Mouse (Mus musculus) heart, adult 2 months (tissue): ENCODE results near the gene Alox12. TPM values are rescaled to one million over a fixed set of nuclear protein-coding genes. Genes with fewer than 3 reads are reported as not detected.

Experiments
- DNase-seq, 2 experiments: peaks; one replicate each; pipeline ENCODE4 v3.0.0; 2021
- H3K27ac ChIP-seq: fragments of 200-600 bp; 2 replicates; pipeline ENCODE4 v1.8.1; 2022
- H3K27me3 ChIP-seq: fragments of 200-500 bp; 2 replicates; pipeline ENCODE4 v1.6.1; 2012; ENCODE audit warnings: mild to moderate bottlenecking, low read length, inconsistent platforms, mixed read lengths; ENCODE audit not compliant: control insufficient read depth, insufficient read depth
- H3K36me3 ChIP-seq: fragments of 200-500 bp; 2 replicates; pipeline ENCODE4 v1.6.1; 2012; ENCODE audit warnings: low read length, inconsistent platforms; ENCODE audit not compliant: control insufficient read depth, insufficient read depth
- H3K4me1 ChIP-seq: fragments of 200-500 bp; 2 replicates; pipeline ENCODE4 v1.6.1; 2011; ENCODE audit warnings: low read length; ENCODE audit not compliant: control insufficient read depth, insufficient read depth
- H3K4me3 ChIP-seq: fragments of 200-600 bp; 2 replicates; pipeline ENCODE4 v1.8.1; 2022
- H3K79me2 ChIP-seq: fragments of 200-500 bp; replicated peaks from 2 replicates; pipeline ENCODE4 v1.6.1; 2012; ENCODE audit warnings: mild to moderate bottlenecking, inconsistent platforms, low read length, moderate library complexity, mixed read lengths; ENCODE audit not compliant: control insufficient read depth, insufficient read depth
- H3K9ac ChIP-seq: fragments of 200-500 bp; 2 replicates; pipeline ENCODE4 v1.6.1; 2012; ENCODE audit warnings: low read depth, mild to moderate bottlenecking, control low read depth, inconsistent platforms, low read length, mixed read lengths
- CTCF ChIP-seq: fragments of 200-600 bp; IDR thresholded peaks from 2 replicates; pipeline ENCODE4 v1.8.1; 2022; ENCODE audit warnings: antibody characterized with exemption, mild to moderate bottlenecking, moderate library complexity
- EP300 ChIP-seq: fragments of 200-500 bp; IDR thresholded peaks from 2 replicates; pipeline ENCODE4 v1.6.1; 2011; ENCODE audit warnings: low read depth, low read length, control low read depth; ENCODE audit not compliant: insufficient read depth
- POLR2A ChIP-seq: fragments of 200-500 bp; IDR thresholded peaks from 2 replicates; pipeline ENCODE4 v1.6.1; 2011; ENCODE audit warnings: mild to moderate bottlenecking, low read depth, low read length, control low read depth; ENCODE audit not compliant: insufficient read depth
- WGBS: fragments of 180-500 bp; shearing (Covaris S2); methylation state at CpG from one replicate; pipeline ENCODE4 v1.1.7; 2018; 5-methylcytosine and 5-hydroxymethylcytosine counted together
- intact Hi-C: fragments of 180-260 bp; cut with DNase I; formaldehyde crosslinking; loops from one replicate; pipeline ENCODE4 v1.15.1; 2025
- microRNA-seq, 2 experiments: library from miRNA; unstranded; fragments of <30 nt; microRNA quantifications; one replicate each; pipeline ENCODE4 v1.2.0; 2021
- polyA plus RNA-seq: library from polyadenylated mRNA; depleted of rRNA; stranded (reverse); fragments of >200 nt; gene quantifications from 2 replicates; pipeline ENCODE4 v1.2.3, GENCODE M21; 2012; rRNA removed
- total RNA-seq, 2 experiments: library from RNA; stranded (reverse); gene quantifications; 2 replicates each; pipeline ENCODE4 v1.2.3; 2021

Gene Alox12
- total and polyA plus RNA-seq, 3 experiments, result 2.8 to 6.2 (median 6.0) TPM

GRCm38 (mm10) chr11:70192157-70192556 lies 63.0 kb downstream of the Alox12 start:
- 84% methylated on average over 4 of the region's 4 CpGs for WGBS
- TF ChIP-seq CTCF (no peak), EP300 (no peak), POLR2A (no peak)
- intact Hi-C loops, result no loop called here
- H3K27me3 ChIP-seq, result no peaks in the 10 kb centered on the region
- no peaks in the 10 kb centered on the region for H3K36me3 ChIP-seq
- H3K9ac ChIP-seq, result no peak overlapping the region
- no peak for DNase-seq
- no peaks in the 10 kb centered on the region for H3K79me2 ChIP-seq
- H3K4me1 ChIP-seq, result no peaks in the 10 kb centered on the region; the same call in 1 of the 2 replicates
- no peak overlapping the region for H3K4me3 ChIP-seq
- H3K27ac ChIP-seq, result no peak overlapping the region

Small RNA genes lying within 50 kb of the gene (microRNA-seq; reads per million reads assigned to microRNA genes)
- gene Mir195a (1,583 to 3,585 reads per million in 2 experiments), gene Mir497 (0 reads per million in 2 experiments), gene Mir497b (0 reads per million in 2 experiments)

Other genes starting within 250 kb of the Alox12 start
- 1,000 to 10,000 TPM; 1,139 to 1,355 TPM for gene Acadvl, start 239.9 kb downstream of the Alox12 start, total RNA-seq
- 701 and 889 TPM in 2 replicates for gene Acadvl, start 239.9 kb downstream of the Alox12 start, polyA plus RNA-seq
- 1 to 10 TPM; 5.2 to 5.7 TPM for gene Dlg4, start 238.4 kb downstream of the Alox12 start, total RNA-seq
- gene Dlg4, start 238.4 kb downstream of the Alox12 start, polyA plus RNA-seq, result 6.9 and 9.8 TPM in 2 replicates
- gene Asgr1, start 201.3 kb downstream of the Alox12 start, total RNA-seq, result not detected
- gene Asgr1, start 201.3 kb downstream of the Alox12 start, polyA plus RNA-seq, result 0.50 TPM in 1 of 2 replicates, not detected in the other
- gene Asgr2, start 162.7 kb downstream of the Alox12 start, total RNA-seq, result under 1 TPM in 1 of 2 experiments, not detected in 1; 0.16 TPM
- gene Asgr2, start 162.7 kb downstream of the Alox12 start, polyA plus RNA-seq, result 0.31 and 0.56 TPM in 2 replicates
- 1 to 10 TPM; 5.6 to 6.7 TPM for gene Mgl2, start 125.0 kb downstream of the Alox12 start, total RNA-seq
- 7.4 and 9.7 TPM in 2 replicates for gene Mgl2, start 125.0 kb downstream of the Alox12 start, polyA plus RNA-seq
- gene Clec10a, start 99.2 kb downstream of the Alox12 start, total RNA-seq, result 1 to 10 TPM; 1.7 to 3.2 TPM
- 2.8 and 3.8 TPM in 2 replicates for gene Clec10a, start 99.2 kb downstream of the Alox12 start, polyA plus RNA-seq
- under 1 TPM; 0.34 to 0.52 TPM for gene Slc16a11, start 42.6 kb downstream of the Alox12 start, total RNA-seq
- gene Slc16a11, start 42.6 kb downstream of the Alox12 start, polyA plus RNA-seq, result 1.1 and 9.6 TPM in 2 replicates
- gene Slc16a13, start 34.3 kb downstream of the Alox12 start, total RNA-seq, result 1 to 10 TPM; 2.2 to 2.8 TPM
- gene Slc16a13, start 34.3 kb downstream of the Alox12 start, polyA plus RNA-seq, result 4.0 and 7.4 TPM in 2 replicates
- 10 to 100 TPM in 1 of 2 experiments, 1 to 10 TPM in 1; 9.1 to 13.7 TPM for gene Bcl6b, start 25.6 kb downstream of the Alox12 start, total RNA-seq
- 18.9 and 21.0 TPM in 2 replicates for gene Bcl6b, start 25.6 kb downstream of the Alox12 start, polyA plus RNA-seq
- gene 0610010K14Rik, start 17.4 kb downstream of the Alox12 start, total RNA-seq, result 10 to 100 TPM; 30.7 to 34.5 TPM
- gene 0610010K14Rik, start 17.4 kb downstream of the Alox12 start, polyA plus RNA-seq, result 38.9 and 48.1 TPM in 2 replicates
- gene Gm21988, start 15.5 kb downstream of the Alox12 start, total RNA-seq, result 1 to 10 TPM; 2.0 to 3.4 TPM
- 5.0 and 5.5 TPM in 2 replicates for gene Gm21988, start 15.5 kb downstream of the Alox12 start, polyA plus RNA-seq
- 100 to 1,000 TPM in 1 of 2 experiments, 10 to 100 TPM in 1; 95.4 to 103 TPM for gene Rnasek, start 15.5 kb downstream of the Alox12 start, total RNA-seq
- gene Rnasek, start 15.5 kb downstream of the Alox12 start, polyA plus RNA-seq, result 130 and 166 TPM in 2 replicates
- under 1 TPM in 1 of 2 experiments, not detected in 1; 0.16 TPM for gene Alox12e, start 67.3 kb upstream of the Alox12 start, total RNA-seq
- 0.10 TPM in 1 of 2 replicates, not detected in the other for gene Alox12e, start 67.3 kb upstream of the Alox12 start, polyA plus RNA-seq
- 10 to 100 TPM in 1 of 2 experiments, 1 to 10 TPM in 1; 5.5 to 13.7 TPM for gene Alox15, start 96.7 kb upstream of the Alox12 start, total RNA-seq
- gene Alox15, start 96.7 kb upstream of the Alox12 start, polyA plus RNA-seq, result 1.5 and 2.9 TPM in 2 replicates
- 10 to 100 TPM; 17.0 to 20.7 TPM for gene Pelp1, start 154.7 kb upstream of the Alox12 start, total RNA-seq
- 12.4 and 13.0 TPM in 2 replicates for gene Pelp1, start 154.7 kb upstream of the Alox12 start, polyA plus RNA-seq
- gene Arrb2, start 177.3 kb upstream of the Alox12 start, total RNA-seq, result 10 to 100 TPM; 10.2 to 10.8 TPM
- gene Arrb2, start 177.3 kb upstream of the Alox12 start, polyA plus RNA-seq, result 23.6 and 27.6 TPM in 2 replicates
- gene Med11, start 196.6 kb upstream of the Alox12 start, total RNA-seq, result 1 to 10 TPM; 6.6 to 6.7 TPM
- 7.8 and 9.7 TPM in 2 replicates for gene Med11, start 196.6 kb upstream of the Alox12 start, polyA plus RNA-seq
- gene Zmynd15, start 204.1 kb upstream of the Alox12 start, total RNA-seq, result 1 to 10 TPM; 1.3 to 2.9 TPM
- gene Zmynd15, start 204.1 kb upstream of the Alox12 start, polyA plus RNA-seq, result 3.2 and 3.8 TPM in 2 replicates
- 1 to 10 TPM; 7.9 to 8.8 TPM for gene Cxcl16, start 204.6 kb upstream of the Alox12 start, total RNA-seq
- gene Cxcl16, start 204.6 kb upstream of the Alox12 start, polyA plus RNA-seq, result 17.6 and 20.6 TPM in 2 replicates
- gene Tm4sf5, start 249.9 kb upstream of the Alox12 start, total RNA-seq, result 1 to 10 TPM; 1.2 to 1.3 TPM
- gene Tm4sf5, start 249.9 kb upstream of the Alox12 start, polyA plus RNA-seq, result 1.5 and 2.1 TPM in 2 replicates